Mouse (Mus musculus): ENCODE results near the gene Fgb.

GRCm38 (mm10) chr3:83050661-83051060 lies 998 bp upstream of the Fgb start:
- TF ChIP-seq CTCF (IDR thresholded peaks at IDR 0.05; ENCODE audit: insufficient read depth, low read length) (no peak), POLR2A (IDR thresholded peaks at IDR 0.05; ENCODE audit: borderline replicate concordance, extremely low read depth, low read depth, low read length) (no peak)

Data from lung, adult 2 months (tissue).